In the genomic region with DNA sequence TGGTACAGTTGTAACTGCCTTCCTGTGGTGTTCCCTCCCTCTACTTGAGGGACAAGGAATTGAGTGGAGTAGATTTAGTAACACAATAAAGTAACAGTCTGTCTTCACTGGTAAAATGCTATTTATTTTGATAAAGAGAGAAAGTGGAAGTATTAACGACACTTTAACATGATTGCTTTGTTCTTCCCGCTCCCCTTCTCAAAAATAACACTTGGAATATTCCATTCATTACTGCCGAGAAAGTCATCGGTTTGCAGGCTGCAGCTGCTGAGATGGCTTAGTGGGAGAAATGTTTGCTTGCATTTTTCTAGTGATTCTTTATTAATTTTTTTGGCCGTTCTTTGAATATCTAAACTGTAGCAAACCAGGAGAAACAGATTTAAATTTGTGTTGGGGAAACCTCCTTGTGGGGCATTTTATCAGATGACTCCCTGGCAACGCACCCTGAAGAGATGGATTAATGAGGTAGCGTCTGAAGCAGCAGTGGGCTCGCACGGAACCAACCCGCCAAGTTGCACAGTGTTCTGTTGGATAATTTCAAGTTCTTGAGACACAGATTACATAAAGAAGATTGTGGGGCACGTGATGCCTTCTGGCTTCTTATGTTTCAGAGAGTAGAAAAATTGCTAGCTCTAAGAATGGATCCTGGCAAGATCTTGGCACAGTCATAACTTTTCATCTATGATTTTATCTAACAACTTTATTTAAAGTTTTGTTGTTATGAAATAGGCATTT, we compare ENCODE assay signal across 9 mouse cellular contexts. TPM values are rescaled to one million over a fixed set of nuclear protein-coding genes. Genes with fewer than 3 reads are reported as not detected.
DNase-seq lines count a peak whose midpoint lies in the region; ATAC-seq and TF ChIP-seq lines count a peak whose summit lies in the region.
"Had no signal": no experiment of that assay in that cellular context is flagged by ENCODE, and none has a peak within 500 bp of the region (broad histone marks: within the 10 kb centered on the region; RNA-seq: fewer than 3 reads in every experiment).

No protein-coding gene starts in this region.

- peak; percentile 64 for ATAC-seq in frontal cortex, adult (ENCODE audit: low TSS enrichment)
- ATAC-seq in hindbrain, postnatal 0 days = no peak
- no peak for ATAC-seq in megakaryocyte-erythroid progenitor cell, adult 5-6 weeks (replicated peaks; ENCODE audit: low FRiP score, low TSS enrichment, poor library complexity, severe bottlenecking)
- ATAC-seq in erythroid progenitor cell, adult 5-6 weeks (replicated peaks; ENCODE audit: low FRiP score, poor library complexity, severe bottlenecking) = no peak

- peak overlapping the region; percentile 28 for H3K4me3 ChIP-seq in hindbrain, postnatal 0 days (ENCODE audit: low read length)
- H3K4me3 ChIP-seq: embryonic facial prominence, embryonic 13.5 days had no signal

- peak overlapping the region; percentile 44 for H3K4me2 ChIP-seq in hindbrain, postnatal 0 days (ENCODE audit: low read depth, low read length)
- H3K4me2 ChIP-seq: embryonic facial prominence, embryonic 13.5 days had no signal

- intact Hi-C loops in heart, postnatal 25 days (cut with DNase I) = no loop called here

- no peaks in the 10 kb centered on the region for H3K9me3 ChIP-seq in hindbrain, postnatal 0 days (ENCODE audit: low read length)
- H3K9me3 ChIP-seq: embryonic facial prominence, embryonic 13.5 days had no signal

- no peak overlapping the region for H3K27ac ChIP-seq in hindbrain, postnatal 0 days
- H3K27ac ChIP-seq: embryonic facial prominence, embryonic 13.5 days had no signal

- 0 out of 2 replicates have a peak overlapping the region, but pooled peaks have one; percentile 19 for H3K9ac ChIP-seq in hindbrain, postnatal 0 days (replicated peaks; ENCODE audit: low read length)
- H3K9ac ChIP-seq: embryonic facial prominence, embryonic 13.5 days had no signal

- no peaks in the 10 kb centered on the region for H3K27me3 ChIP-seq in hindbrain, postnatal 0 days (ENCODE audit: insufficient read depth, low read length)
- H3K27me3 ChIP-seq: embryonic facial prominence, embryonic 13.5 days had no signal

- 28% methylated on average over 11 of the region's 11 CpGs for WGBS in hindbrain, postnatal 0 days

- no peak for DNase-seq in frontal cortex, postnatal 10 days (ENCODE audit: low spot score in 2 of 2)
- peak; percentile 26 for DNase-seq in Muller cell, postnatal 12 days (ENCODE audit: inconsistent ontology term)
- peak; percentile 29 for DNase-seq in hindbrain, postnatal 0 days (ENCODE audit: low spot score)
- peak; percentile 28 for DNase-seq in lung, postnatal 25 days (ENCODE audit: low spot score)
- no peak for DNase-seq in heart, postnatal 25 days (ENCODE audit: low spot score)

- H3K4me1 ChIP-seq in hindbrain, postnatal 0 days (ENCODE audit: insufficient read depth, low read length) = no peaks in the 10 kb centered on the region

- TF ChIP-seq CTCF in hindbrain, postnatal 0 days (IDR thresholded peaks at IDR 0.05; ENCODE audit: low read depth) = no peak

- no peaks in the 10 kb centered on the region for H3K36me3 ChIP-seq in hindbrain, postnatal 0 days (ENCODE audit: insufficient read depth, low read length)
- H3K36me3 ChIP-seq: embryonic facial prominence, embryonic 13.5 days had no signal

RNA-seq across cellular contexts. Expression of a gene that starts 32.2 kb away (rescaled TPM):
- total RNA-seq in hindbrain, postnatal 0 days (2014; rRNA removed) = 21.3 and 22.7 TPM in 2 replicates
- polyA plus RNA-seq in hindbrain, postnatal 0 days (2015; fragmentation: Nextera tagmentation; extraction: Ambion mirVana) = 11.3 and 11.4 TPM in 2 replicates
- 45.4 and 47.2 TPM in 2 replicates for total RNA-seq in megakaryocyte-erythroid progenitor cell, adult 5-6 weeks (2014; fragmentation: Nextera tagmentation)
- total RNA-seq in megakaryocyte-erythroid progenitor cell, adult 5-6 weeks (2017) = 46.5 and 52.3 TPM in 2 replicates
- total RNA-seq in erythroid progenitor cell, adult 5-6 weeks (2015; ENCODE audit: low replicate concordance) = 29.3 and 38.6 TPM in 2 replicates
- 36.5 and 63.0 TPM in 2 replicates for total RNA-seq in erythroid progenitor cell, adult 5-6 weeks (2017; ENCODE audit: low replicate concordance)
- total RNA-seq in heart, postnatal 25 days (2021) = 10 to 100 TPM; 41.7 to 41.8 TPM

Comparison
In these comparisons a context has a peak if more than half of its experiments do, and no peak if none do; other contexts are left out.
1. DNase-seq: peak in Muller cell, postnatal 12 days (single experiment), hindbrain, postnatal 0 days (single experiment) and lung, postnatal 25 days (single experiment); none in frontal cortex, postnatal 10 days (0 of 2) and heart, postnatal 25 days (single experiment).